Mouse (Mus musculus) thymus, postnatal 36 days (tissue): Measurements from ENCODE around the gene Gm20388.
"Not testable (repeated sequence)": the region's sequence is repeated elsewhere in the genome, so short reads cannot be mapped to it uniquely, and the experiment has no call there.

Source experiments
- DNase-seq, 2 experiments: peaks; one replicate each; pipeline ENCODE4 v3.0.0; 2022; ENCODE audit warnings: mixed read lengths in 2 of 2

Gm20388 gene

GRCm38 (mm10) chr8:120347734-120348341, 437.2 kb downstream of the Gm20388 start:
- no peak for DNase-seq

GRCm38 (mm10) chr8:120348922-120349321, 438.3 kb downstream of the Gm20388 start:
- no peak for DNase-seq

- DNase-seq: no peak
Observed at GRCm38 (mm10) chr8:120351332-120352071, 440.9 kb downstream of the Gm20388 start.

GRCm38 (mm10) chr8:120352096-120352495, 441.5 kb downstream of the Gm20388 start:
- DNase-seq: no peak

- DNase-seq: no peak
Observed at GRCm38 (mm10) chr8:120356067-120356466, 445.4 kb downstream of the Gm20388 start.

GRCm38 (mm10) chr8:120357504-120357903, 446.9 kb downstream of the Gm20388 start:
- DNase-seq: no peak

GRCm38 (mm10) chr8:120361301-120361700, 450.7 kb downstream of the Gm20388 start:
- no peak for DNase-seq

- peak; percentile 40 to 46 for DNase-seq
Observed at GRCm38 (mm10) chr8:120363552-120364071, 453.0 kb downstream of the Gm20388 start.

GRCm38 (mm10) chr8:120364093-120364725, 453.6 kb downstream of the Gm20388 start:
- DNase-seq: peak; percentile 61 to 68

GRCm38 (mm10) chr8:120366840-120367239, 456.2 kb downstream of the Gm20388 start:
- DNase-seq: no peak

GRCm38 (mm10) chr8:120368191-120368590, 457.6 kb downstream of the Gm20388 start:
- not testable (repeated sequence) for DNase-seq

- DNase-seq: peak; percentile 90 to 94
Observed at GRCm38 (mm10) chr8:120368814-120369649, 458.4 kb downstream of the Gm20388 start.

- no peak for DNase-seq
Observed at GRCm38 (mm10) chr8:120369956-120370355, 459.3 kb downstream of the Gm20388 start.

- DNase-seq: no peak
Observed at GRCm38 (mm10) chr8:120370461-120370860, 459.8 kb downstream of the Gm20388 start.

- DNase-seq: no peak
Observed at GRCm38 (mm10) chr8:120371146-120371545, 460.5 kb downstream of the Gm20388 start.

GRCm38 (mm10) chr8:120371725-120372457, 461.2 kb downstream of the Gm20388 start:
- no peak for DNase-seq

- no peak for DNase-seq
Observed at GRCm38 (mm10) chr8:120372684-120373083, 462.0 kb downstream of the Gm20388 start.

- DNase-seq: no peak
Observed at GRCm38 (mm10) chr8:120373621-120374020, 463.0 kb downstream of the Gm20388 start.

GRCm38 (mm10) chr8:120374070-120374469, 463.4 kb downstream of the Gm20388 start:
- DNase-seq: no peak

GRCm38 (mm10) chr8:120374514-120374913, 463.9 kb downstream of the Gm20388 start:
- no peak for DNase-seq

- no peak for DNase-seq
Observed at GRCm38 (mm10) chr8:120375170-120375569, 464.5 kb downstream of the Gm20388 start.

GRCm38 (mm10) chr8:120376215-120376614, 465.6 kb downstream of the Gm20388 start:
- DNase-seq: no peak
